Mouse (Mus musculus): ENCODE data around the gene H2-Ob. TPM values are rescaled to one million over a fixed set of nuclear protein-coding genes. Genes with fewer than 3 reads are reported as not detected.

Gene H2-Ob
- 1 to 10 TPM in 2 of 4 experiments, under 1 TPM in 2; 0.54 to 1.3 (median 0.90) TPM for total RNA-seq (2022)

DNA sequence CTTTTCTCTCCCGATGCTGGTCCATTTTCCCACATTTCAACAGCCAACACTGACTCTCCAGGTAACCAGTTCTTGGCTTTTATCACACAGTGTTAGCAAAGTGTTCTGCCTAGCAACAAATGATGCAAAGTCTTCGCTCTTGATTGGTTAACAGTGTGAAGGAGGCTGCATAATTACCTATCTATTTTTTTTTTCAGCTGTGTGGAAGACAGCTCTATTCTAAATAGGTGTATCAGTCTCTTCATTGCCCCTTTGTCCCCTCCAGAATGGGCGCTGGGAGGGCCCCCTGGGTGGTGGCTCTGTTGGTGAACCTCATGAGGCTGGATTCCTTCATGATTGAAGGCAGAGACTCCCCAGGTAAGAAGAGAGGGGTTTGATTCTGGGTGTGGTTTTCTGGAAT lies at the start of gene H2-Ob:
Gene H2-Ob, plus strand, starts transcription at position 198 of the 400 bp plus-strand sequence.
- no peak for DNase-seq (ENCODE audit: low spot score in 2 of 2)

- no peak for DNase-seq (ENCODE audit: low spot score in 2 of 2)
These were observed 49.7 kb upstream of the H2-Ob start for GRCm38 (mm10) chr17:34188986-34189385.

DNA sequence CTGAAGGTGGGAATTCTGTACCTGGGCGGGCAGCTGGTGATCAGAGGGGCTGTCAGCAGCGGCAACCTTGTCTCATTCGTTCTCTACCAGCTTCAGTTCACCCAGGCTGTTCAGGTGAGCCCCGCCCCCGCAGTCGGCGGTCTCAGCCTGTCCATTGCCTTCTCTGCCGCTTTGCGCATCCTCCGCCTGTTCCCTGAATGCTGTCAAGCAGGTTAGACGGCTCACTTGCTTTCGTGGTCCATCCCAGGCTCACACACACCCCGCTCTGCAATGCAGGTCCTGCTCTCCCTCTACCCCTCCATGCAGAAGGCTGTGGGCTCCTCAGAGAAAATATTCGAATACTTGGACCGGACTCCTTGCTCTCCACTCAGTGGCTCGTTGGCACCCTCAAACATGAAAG lies 45.9 kb upstream of the H2-Ob start:
- DNase-seq (ENCODE audit: low spot score in 2 of 2) = no peak

DNA sequence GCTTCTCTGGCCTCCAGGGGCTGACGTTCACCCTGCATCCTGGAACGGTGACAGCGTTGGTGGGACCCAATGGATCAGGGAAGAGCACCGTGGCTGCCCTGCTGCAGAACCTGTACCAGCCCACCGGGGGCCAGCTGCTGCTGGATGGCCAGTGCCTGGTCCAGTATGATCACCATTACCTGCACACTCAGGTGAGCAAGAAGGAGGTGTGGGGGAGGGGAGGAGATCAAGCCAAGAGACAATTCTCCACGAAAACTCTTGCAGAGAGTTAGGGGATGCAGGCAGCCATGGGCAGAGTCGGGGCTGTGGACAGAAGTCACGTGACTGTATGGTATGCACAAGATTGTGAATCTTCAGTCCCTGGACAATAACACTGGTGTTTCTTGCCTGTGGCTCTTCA lies 45.2 kb upstream of the H2-Ob start:
- no peak for DNase-seq (ENCODE audit: low spot score in 2 of 2)

GRCm38 (mm10) chr17:34194723-34195122 lies 44.0 kb upstream of the H2-Ob start:
- no peak for DNase-seq (ENCODE audit: low spot score in 2 of 2)

GRCm38 (mm10) chr17:34196491-34196890 lies 42.2 kb upstream of the H2-Ob start:
- DNase-seq (ENCODE audit: low spot score in 2 of 2) = no peak

DNA sequence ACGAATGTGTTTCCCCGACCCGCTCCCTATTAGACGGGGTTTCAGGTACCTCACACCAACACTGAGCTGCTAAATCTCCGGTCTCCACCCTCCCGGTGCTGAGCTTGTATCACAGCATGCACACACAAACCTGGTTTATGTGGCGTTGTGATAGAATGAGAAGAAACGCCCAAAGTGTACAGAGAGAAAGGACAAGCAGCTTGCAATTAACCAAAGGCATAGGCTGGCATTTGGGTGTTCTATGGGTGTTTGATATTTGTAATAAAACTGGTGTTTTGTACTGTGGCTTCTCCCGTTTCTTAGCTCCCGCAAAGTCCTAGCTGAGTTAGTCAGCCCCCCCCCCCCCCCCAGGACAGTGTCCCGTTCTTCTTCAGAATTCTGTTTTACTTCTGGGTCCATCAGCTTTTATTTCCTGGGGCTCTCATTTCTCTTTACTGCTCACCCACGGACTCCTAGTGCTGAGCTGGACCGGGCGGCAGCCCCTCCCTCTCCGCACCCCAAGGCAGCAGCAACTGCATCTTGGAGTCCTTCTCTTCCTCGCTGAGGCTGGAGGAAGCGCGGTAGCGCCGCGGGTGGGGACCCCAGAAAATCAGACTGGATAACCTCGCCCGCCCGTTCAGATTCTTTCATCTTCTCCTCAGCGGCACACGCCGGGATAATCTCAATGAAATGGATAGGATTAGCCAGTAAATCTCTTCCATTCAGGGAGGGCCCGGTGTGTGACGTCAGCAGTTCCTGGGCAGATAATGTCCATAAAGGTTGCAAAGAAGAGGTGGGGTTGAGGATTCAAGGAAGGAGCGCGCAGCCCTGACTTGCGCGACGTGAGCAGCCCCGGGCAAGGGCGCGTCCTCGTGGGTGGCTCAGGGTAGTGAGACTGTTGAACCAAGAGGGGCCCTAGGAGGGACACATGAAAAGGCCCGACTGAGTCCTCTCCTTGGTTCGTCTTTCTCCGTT lies 41.5 kb upstream of the H2-Ob start, which contains the start of gene Psmb8:
Gene Psmb8, plus strand, starts transcription at position 781 of the 954 bp plus-strand sequence.
- peak; percentile 63 to 85 for DNase-seq (ENCODE audit: low spot score in 2 of 2)

- DNase-seq (ENCODE audit: low spot score in 2 of 2) = no peak
These were observed 40.7 kb upstream of the H2-Ob start for GRCm38 (mm10) chr17:34197904-34198520.

DNA sequence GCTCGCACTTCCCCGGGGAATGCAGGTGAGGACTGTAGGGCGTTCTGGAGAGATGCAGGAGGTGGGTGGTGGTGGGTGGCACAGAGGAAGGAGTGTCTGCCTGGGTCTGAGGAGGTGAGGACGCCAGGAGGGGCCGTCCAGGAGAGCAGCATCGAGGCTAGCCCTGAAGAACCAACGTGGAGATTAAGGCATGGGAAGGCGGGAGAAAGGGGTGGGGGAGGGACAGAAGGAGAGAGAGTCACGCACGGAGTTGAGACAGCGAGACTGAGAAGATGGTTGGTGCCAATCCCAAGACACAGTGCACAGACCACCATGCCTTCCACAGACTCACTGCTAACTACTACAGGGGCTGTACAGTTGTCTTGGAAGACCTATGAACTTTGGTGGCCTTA lies 40.2 kb upstream of the H2-Ob start:
- no peak for DNase-seq (ENCODE audit: low spot score in 2 of 2)

GRCm38 (mm10) chr17:34199050-34199619 lies 39.6 kb upstream of the H2-Ob start:
- no peak for DNase-seq (ENCODE audit: low spot score in 2 of 2)

GRCm38 (mm10) chr17:34200047-34200446 lies 38.7 kb upstream of the H2-Ob start:
- no peak for DNase-seq (ENCODE audit: low spot score in 2 of 2)

- DNase-seq (ENCODE audit: low spot score in 2 of 2) = no peak
These were observed 37.8 kb upstream of the H2-Ob start for GRCm38 (mm10) chr17:34200772-34201505.

DNA sequence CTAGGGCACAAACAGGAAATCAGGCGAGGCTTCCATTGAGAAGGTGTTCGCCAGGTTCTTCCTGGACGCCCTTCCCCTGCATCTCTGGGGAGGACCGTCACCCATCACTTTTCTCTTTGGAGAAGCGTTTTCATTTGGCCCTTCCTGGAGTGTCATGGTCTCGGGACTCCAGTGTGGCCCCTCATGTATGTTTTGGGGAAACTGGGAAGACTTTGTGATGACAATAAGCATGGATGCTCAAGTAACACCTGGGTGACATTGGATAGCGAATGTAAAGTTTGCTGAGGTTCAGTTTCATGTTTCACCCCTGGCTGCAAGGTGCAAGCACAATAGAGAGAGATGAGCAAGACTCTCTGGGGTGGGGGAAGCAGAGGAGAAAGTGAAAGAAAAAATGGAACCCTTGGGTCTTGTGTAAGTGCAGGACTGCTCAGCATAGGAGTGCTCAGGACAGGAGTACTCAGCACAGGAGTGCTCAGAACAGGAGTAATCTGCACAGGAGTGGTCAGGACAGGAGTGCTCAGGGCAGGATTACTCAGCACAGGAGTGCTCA lies 37.1 kb upstream of the H2-Ob start:
- DNase-seq (ENCODE audit: low spot score in 2 of 2) = no peak

GRCm38 (mm10) chr17:34202760-34203442 lies 35.8 kb upstream of the H2-Ob start:
- no peak for DNase-seq (ENCODE audit: low spot score in 2 of 2)

- DNase-seq (ENCODE audit: low spot score in 2 of 2) = no peak
These were observed 35.3 kb upstream of the H2-Ob start, which contains the start of gene Tap2 for GRCm38 (mm10) chr17:34203444-34203843. Gene Tap2 (plus strand): TSS chr17:34203527.

DNA sequence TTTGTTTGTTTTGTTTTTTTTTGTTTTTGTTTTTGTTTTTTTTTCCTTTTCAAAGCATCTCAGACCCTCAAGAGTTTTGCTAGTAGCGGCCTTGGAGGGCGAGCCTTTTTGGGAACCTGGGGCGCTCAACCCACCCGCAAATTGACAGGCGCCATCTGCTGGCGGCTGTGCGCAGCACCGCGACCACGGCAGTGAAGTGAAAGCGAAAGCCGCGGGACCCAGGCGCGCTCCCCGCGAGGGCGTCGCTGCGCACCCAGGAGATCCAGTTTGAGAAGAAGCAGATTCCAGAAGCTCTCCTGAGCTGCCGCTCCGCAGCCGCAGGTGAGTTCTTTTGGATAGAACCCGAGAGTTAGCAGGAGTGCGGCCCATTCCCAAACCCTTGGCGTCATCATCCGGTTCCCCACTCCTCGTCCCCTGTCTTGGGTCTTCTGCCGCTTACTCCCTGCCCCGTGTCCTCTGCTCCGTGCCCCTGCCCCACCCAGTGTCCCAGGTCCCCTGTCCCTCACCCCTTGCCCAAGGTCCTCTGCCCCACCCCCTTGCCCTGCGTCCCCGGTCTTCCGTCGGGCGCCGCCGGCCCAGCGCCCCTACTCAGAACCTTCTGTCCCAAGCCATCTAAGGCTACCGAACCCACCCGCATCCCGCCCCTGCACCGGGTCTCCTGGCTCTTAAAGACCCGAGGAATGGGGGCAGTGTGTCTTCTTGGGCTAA lies 34.2 kb upstream of the H2-Ob start:
- peak; percentile 36 to 78 for DNase-seq (ENCODE audit: low spot score in 2 of 2)

- no peak for DNase-seq (ENCODE audit: low spot score in 2 of 2)
These were observed 33.5 kb upstream of the H2-Ob start for GRCm38 (mm10) chr17:34205021-34205745.

DNA sequence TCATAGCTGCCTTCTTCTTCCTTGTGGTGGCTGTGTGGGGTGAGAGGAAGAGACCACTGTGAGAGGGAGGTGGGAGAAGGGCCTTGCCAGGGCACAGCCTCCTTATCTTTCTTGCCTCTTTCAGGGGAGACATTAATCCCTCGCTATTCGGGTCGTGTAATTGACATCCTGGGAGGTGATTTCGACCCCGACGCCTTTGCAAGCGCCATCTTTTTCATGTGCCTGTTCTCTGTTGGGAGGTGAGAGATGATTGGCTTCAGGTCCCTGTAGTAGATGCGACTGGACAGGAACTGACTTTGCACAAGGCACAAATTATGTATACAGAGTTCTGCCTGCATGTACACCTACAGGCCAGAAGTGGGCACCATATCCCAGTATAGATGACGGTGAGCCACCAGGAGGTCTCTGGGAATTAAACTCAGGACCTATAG lies 32.9 kb upstream of the H2-Ob start:
- DNase-seq (ENCODE audit: low spot score in 2 of 2) = peak in 1 of 2 experiments; percentile 7

DNA sequence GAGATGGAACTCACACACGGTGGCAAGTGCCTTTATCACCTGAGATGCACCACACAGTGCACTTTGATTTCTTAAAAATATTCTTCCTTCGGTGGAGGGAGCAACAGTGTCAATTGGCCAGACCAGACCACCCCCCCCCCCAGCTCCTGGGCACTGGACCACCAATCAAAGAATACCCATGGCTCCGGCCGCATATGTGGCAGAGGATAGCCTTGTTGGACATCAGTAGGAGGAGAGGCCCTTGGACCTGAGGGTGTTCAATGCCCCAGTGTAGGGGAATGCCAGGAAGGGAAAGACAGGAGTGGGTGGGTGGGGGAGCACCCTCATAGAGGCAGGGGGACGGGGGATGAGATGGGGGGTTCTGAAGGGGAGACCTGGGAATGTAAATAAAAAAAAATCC lies 32.0 kb upstream of the H2-Ob start:
- no peak for DNase-seq (ENCODE audit: low spot score in 2 of 2)

Measured in left cerebral cortex, adult 8-10 months (tissue).